Mouse (Mus musculus) stomach, postnatal 0 days (tissue): ENCODE measurements at regions not wholly inside any gene's neighbourhood (a gene's known extent, or its start where the extent isn't known, plus 50 kb on each side); places are given as distances from the start of the nearest gene placed in this dataset.

Experiments used
- CTCF ChIP-seq: IDR thresholded peaks from 2 replicates; pipeline ENCODE4 v1.5.1; 2016; ENCODE audit warnings: antibody characterized with exemption, low read depth, mild to moderate bottlenecking, moderate library complexity
- EP300 ChIP-seq: optimal IDR thresholded peaks from 2 replicates; pipeline ENCODE3; 2016; ENCODE audit warnings: antibody characterized with exemption

- no peak for TF ChIP-seq EP300
- no peak for TF ChIP-seq CTCF
These were observed 193.1 kb upstream of the Clnk start for GRCm38 (mm10) chr5:39069683-39070082.
